Mouse (Mus musculus) urinary bladder, postnatal 10 days (tissue): Measurements from ENCODE around the gene Cavin4.

Source experiments
- DNase-seq: peaks from one replicate; pipeline ENCODE4 v3.0.0; 2022; ENCODE audit warnings: low spot score

Gene Cavin4

DNA sequence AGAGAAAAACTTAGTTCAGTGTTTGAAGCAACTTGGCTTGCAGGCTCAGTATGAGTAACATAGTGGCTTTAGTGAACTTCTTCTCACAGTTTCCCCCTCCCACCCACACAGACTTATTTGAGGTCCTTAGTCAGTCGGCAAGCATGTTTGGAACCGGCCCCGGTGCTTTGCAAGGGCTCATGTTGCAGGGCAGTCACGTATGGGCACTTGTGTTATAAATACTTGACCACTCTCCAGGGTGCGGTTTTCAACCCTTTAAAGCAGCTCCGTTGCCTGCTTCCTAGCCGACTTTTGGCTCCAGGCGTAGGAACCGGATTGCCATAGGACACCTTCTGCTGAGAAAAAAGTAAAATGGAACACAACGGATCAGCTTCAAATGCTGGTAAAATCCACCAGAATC lies at the start of gene Cavin4:
Gene Cavin4 (plus strand): TSS at position 244 of the 400 bp plus-strand sequence.
- no peak for DNase-seq

DNA sequence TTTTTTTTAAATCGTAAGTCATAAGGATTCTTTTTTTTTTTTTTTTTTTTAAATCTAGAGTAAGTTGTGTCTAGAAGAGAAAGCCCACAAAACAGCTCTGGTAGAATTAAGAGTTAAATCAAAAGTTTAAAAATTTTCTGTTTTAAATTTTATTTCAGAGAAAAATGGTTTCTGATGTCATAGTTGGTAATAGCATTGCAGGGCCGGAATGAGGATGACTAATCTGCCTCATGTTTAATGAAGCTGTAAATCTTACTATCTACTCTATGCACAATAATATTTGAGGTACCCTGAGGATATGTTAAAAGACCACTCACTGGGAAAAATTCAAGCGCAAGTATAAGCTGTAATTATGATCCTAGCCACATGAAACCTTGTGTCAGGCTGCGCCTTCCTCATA lies 47.8 kb upstream of the Cavin4 start:
- no peak for DNase-seq

DNA sequence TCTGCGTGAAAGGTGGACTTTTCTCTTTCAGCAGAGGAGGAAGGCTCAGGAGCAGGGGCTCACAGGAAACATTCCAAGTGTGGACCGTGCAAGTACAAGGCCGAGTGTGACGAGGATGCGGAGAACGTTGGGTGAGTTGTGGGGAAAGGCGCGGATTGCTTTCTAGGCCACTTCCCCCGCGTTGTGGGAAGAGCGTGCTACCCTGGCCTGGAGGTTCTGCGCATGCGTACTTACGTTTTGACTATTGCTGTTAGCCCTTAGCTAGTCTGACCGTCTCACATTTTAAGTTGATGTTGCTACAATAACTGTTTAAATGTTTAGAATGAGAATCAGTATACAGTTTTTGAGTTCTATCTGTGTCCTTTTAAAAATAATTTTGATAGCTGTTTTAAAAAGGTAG lies 46.1 kb upstream of the Cavin4 start:
- no peak for DNase-seq

- no peak for DNase-seq
These were observed 43.2 kb upstream of the Cavin4 start for GRCm38 (mm10) chr4:48620121-48620520.

GRCm38 (mm10) chr4:48622246-48622645 lies 41.1 kb upstream of the Cavin4 start:
- DNase-seq, result no peak

DNA sequence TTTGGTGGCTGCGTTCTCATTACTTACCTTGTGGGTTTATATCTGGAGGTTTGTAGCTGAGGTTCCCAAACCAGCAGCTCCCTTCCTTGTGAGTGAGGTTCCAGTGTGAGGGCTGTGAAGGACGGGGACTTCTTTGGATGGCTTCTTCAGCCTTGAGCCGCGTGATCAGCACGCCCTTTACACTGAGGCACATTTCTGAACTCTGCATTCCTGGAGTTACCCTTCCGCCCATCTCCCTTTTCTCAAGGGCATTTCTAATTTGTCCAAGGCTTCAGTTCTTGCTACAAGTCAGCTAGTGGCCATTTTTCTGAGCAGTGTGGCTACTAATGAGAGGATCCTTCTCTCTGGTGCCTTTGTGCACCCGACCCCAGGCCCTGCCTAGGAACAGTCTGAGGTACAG lies 40.4 kb upstream of the Cavin4 start:
- no peak for DNase-seq

GRCm38 (mm10) chr4:48624961-48625360 lies 38.4 kb upstream of the Cavin4 start:
- DNase-seq, result no peak

DNA sequence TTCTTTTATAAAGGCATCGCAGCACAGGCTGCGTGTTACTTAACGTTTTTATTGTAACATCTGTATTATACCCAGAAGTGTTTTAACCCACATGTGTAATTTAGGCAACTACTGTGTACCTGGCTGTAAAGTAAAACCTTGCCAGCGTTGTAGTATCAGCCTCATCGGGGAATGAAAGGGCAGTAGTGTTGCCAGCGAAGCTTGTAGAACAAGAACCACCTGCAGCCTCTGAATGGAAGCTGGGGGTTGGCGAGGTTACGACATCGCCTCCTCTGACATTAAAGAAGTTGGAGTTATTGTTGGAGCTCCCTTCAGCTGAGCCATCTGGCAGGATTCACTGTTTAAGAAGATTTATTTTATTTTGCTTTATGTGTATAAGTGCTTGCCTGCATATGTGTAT lies 37.5 kb upstream of the Cavin4 start:
- DNase-seq, result no peak

DNA sequence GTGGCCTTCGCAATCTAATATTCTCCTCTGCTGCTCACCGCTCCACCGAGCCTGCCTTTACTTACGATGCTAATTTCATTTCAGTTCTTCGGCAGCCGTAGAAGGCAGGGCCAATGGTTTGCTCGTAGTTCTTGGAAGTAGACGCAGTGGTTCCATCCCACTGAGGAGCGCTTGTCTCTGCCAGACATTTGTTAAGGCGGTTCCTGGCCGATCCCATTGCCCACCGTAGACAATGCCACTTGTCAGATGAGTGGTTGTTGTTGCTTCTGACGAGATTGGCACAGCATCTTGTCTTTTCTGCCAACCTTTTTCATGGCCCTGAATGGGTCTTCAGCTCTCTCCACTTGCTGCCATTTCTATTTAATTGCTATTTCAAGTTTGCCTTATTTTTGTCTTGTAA lies 33.9 kb upstream of the Cavin4 start:
- DNase-seq, result no peak

GRCm38 (mm10) chr4:48633529-48633928 lies 29.8 kb upstream of the Cavin4 start:
- DNase-seq, result no peak

DNA sequence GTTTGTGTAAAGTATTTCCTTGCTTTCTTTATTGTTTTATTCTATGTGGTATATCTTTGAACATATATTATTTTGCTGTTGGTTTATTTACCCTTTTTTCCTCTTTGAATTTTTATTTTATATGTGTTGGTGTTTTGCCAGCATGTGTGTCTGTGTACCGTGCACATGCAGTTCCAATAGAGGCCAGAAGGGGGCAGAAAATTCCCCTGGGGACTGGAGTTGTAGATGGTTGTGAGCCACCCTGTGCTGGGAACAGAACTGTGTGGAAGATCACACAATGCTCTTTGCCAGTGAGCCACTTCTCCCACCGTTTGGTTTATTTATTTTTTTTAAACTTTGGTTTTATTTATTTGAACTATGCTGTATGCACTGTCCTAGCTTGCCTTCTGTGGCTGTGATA lies 29.3 kb upstream of the Cavin4 start:
- DNase-seq, result no peak

DNA sequence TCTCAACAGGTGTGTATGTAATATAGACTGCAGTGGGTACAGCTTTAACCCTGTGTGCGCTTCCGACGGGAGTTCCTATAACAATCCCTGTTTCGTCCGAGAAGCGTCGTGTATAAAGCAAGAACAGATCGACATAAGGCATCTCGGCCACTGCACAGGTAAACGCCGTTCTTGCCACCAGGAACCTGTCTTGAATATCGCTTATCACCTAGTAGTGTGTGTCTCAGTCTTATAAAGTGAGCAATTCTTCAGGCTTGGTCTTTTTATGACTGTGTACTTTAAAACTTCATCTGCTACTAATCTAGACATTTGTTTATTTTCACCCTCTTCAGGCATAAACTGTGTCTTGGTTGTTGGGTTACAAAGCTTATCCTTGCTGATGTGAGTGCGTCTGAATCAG lies 26.5 kb upstream of the Cavin4 start:
- no peak for DNase-seq

DNA sequence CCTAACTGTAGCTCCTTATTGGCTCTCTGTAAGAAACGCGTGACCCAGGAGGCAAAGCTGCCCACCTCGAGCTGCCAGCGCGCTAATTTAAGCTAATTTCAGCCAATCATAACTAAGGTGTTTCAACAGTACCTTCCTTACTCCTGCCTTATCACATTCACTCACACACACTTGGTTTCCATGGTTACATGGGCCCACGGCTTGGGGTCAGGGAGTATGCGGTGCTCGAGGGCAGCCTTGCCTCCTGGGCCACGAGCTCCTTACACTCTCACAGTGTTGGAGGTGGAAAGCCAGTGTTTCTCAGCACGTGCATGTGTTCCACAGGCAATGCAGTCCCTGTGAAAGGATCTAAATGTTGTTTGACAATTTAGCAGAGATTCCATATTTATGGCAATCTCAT lies 25.2 kb upstream of the Cavin4 start:
- DNase-seq, result no peak

DNA sequence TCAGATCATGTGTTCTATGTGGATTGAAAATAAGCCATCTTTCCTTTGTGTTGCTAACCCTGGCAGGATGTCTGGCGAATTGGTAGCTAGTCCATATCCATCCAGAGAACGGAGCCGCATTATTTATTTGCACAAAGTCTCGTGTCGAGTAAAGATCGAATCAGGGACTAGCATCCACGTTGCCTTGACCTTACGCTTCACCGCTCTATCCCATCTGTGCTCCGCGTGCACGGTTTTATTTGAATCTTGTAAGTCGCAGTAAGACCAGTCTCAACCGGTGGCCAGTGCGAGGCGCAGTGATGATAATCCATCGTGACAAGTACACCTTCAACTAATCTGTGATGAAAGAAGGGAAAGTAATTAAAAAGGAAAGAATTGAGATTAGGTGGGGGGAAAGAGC lies 23.8 kb upstream of the Cavin4 start:
- DNase-seq, result no peak

GRCm38 (mm10) chr4:48643801-48644200 lies 19.5 kb upstream of the Cavin4 start:
- no peak for DNase-seq

DNA sequence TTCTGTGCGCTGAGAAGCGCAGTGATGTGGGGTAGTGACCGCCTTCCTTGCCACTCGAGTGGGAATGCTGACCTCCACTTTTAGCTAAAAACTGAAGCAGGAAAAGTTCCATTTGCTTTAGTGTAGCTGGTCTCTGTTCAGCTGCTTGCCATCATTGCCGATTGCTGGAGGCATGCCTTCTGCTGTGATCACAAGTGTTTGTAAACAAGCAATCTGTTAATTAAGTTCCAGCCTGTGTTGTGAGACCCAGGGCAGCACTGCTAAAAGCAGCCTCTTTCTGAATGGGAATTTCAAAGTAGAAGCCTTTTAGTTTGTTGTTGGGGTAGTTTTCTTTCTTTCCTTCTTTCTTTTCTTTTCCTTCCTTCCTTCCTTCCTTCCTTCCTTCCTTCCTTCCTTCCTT lies 17.2 kb upstream of the Cavin4 start:
- no peak for DNase-seq

GRCm38 (mm10) chr4:48650617-48651360 lies 12.5 kb upstream of the Cavin4 start:
- DNase-seq, result no peak

- DNase-seq, result no peak
These were observed 9.2 kb upstream of the Cavin4 start for GRCm38 (mm10) chr4:48654118-48654517.

- no peak for DNase-seq
These were observed 6.8 kb upstream of the Cavin4 start for GRCm38 (mm10) chr4:48656530-48656929.

DNA sequence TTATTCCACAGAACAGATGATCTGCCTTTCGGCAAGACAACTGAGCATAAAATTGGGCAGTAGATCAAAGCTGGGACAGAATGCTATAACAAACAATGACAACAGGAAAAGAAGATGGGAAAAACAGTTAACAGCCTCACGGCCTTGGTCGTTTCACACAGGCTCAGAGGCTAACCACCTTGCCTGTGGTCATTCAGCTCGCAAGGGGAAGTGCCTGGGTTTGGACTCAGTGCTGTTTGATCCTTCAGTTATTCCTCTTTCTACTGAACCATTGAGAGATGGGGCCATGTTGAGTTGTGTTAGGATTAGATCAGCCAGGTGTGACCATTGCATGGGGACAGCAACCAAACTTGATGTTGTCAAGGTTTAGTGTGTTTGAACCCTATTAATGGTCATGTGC lies 3.2 kb upstream of the Cavin4 start:
- no peak for DNase-seq

- no peak for DNase-seq
These were observed 2.4 kb upstream of the Cavin4 start for GRCm38 (mm10) chr4:48660619-48661575.

- DNase-seq, result no peak
These were observed 707 bp downstream of the Cavin4 start for GRCm38 (mm10) chr4:48664021-48664420.

DNA sequence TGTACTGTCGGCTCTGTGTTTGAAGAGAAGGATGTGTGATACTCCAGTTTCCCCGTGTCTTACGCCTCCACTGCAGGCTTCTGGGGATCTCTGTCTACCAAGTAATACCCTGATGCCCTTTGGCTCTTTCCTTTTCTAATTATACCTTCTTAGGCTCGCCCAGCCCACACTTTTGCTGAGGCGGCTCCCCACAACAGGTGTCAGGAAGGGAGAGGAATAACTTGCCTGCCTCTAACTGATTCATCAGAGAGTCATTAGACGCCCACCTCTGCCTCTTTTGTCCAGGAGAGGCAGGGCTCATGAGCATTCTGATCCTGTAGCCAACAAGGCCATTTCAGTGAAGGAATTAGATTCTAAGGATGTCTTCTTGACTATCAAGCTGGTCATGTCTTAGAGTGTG lies 4.0 kb downstream of the Cavin4 start:
- DNase-seq, result no peak
